Mouse (Mus musculus): ENCODE results near the gene Kcne1. TPM values are rescaled to one million over a fixed set of nuclear protein-coding genes. Genes with fewer than 3 reads are reported as not detected.

Kcne1 gene
- polyA plus RNA-seq, 2 experiments from 2014 or later = not detected

GRCm38 (mm10) chr16:92355982-92356381, 3.3 kb downstream of the Kcne1 start:
- ATAC-seq = no peak

- ATAC-seq = no peak
Observed at GRCm38 (mm10) chr16:92355366-92355765, 3.9 kb downstream of the Kcne1 start.

GRCm38 (mm10) chr16:92353897-92354296, 5.4 kb downstream of the Kcne1 start:
- no peak for ATAC-seq

GRCm38 (mm10) chr16:92353295-92353694, 6.0 kb downstream of the Kcne1 start:
- ATAC-seq = no peak

GRCm38 (mm10) chr16:92348941-92349340, 10.3 kb downstream of the Kcne1 start:
- ATAC-seq = no peak

DNA sequence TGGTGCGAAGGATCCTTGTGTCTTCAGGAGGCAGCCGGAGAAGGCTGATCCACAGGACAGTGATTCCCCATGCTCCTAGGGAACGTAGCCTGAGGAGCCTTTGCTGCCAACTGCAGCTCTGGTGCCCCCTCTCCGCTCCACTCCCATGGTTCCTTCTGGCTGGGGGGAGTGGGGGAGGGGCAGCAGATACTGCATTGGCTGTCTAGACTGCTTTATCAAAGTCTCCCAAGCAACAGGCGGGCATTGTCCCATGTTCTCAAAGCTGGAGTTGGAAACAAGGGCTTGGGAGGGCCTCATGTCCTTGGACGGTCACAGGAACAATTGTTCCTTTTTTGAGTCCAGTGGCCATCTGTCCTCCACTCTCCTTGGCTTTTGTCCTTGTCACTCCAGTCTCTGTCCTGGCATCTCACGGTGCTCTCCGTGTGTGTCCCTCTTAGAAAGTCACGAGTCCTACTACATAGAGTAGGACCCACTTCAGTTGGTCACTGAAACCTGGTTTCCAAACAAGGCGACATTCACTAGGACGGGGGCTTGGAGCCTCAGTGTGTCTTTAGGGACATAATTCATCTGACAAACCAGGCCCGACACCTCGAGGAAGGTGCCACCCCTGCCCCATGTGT, 12.9 kb downstream of the Kcne1 start:
- no peak for ATAC-seq

DNA sequence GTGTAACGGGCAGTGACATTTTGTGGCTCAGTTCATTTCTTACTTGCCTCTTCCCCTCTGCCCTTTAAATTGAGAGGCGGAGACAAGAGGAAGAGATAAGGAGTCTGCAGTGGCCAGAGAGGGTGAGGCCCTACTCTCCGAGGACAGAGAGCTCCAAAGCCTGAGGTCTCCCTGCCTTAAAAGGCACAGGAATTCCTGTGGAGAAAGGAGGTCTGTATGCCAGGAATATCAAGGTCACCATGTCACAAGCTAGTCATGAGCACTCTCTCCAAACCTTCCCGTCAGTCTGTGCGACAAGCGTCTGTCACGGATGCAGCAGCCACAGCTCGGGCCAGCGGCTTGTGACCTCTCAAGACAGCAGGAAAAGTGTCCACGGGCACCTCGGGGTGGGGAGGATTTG, 14.1 kb downstream of the Kcne1 start:
- no peak for ATAC-seq

DNA sequence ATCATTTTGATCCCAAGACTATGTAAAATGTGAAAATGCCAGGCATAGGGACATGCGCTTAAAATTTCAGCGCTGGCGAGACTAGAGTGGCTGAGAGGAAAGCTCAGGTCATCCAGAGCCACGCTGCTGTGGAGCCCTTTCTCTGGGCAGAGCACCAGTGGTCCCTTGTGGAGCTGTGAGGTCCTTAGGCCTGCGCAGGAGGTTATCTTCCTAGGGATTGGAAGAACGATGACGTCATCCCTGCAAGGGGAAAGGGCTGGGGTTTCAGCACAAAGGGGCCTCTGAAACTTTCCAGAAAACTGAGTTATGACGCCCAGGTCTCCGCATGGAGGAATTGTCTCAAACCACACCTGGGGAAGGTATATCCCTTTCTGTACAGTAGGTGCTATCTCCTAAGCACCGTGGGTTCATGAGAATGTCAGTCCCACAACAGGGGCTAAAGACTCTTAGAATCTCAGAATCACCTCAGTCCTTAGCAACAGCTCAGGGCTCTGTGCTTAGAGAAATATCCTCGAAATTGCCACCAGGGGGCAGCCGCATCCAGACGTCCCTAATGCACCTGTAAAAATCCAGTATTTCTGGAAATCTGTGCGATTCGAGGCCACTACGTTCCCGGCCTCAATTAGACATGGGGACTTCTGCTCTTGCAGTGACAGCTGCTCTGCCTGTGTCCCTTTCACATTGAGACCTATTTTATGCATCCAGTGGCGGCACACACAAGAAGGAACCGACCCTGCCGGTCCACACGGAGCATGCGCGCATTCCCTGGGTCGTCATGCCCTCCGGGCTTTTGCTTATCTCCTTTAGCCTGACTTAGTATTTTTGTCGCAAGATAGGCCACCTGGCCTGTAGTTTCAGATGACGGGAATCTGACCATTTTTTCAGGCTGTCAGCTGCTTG, 18.4 kb downstream of the Kcne1 start:
- ATAC-seq = no peak

DNA sequence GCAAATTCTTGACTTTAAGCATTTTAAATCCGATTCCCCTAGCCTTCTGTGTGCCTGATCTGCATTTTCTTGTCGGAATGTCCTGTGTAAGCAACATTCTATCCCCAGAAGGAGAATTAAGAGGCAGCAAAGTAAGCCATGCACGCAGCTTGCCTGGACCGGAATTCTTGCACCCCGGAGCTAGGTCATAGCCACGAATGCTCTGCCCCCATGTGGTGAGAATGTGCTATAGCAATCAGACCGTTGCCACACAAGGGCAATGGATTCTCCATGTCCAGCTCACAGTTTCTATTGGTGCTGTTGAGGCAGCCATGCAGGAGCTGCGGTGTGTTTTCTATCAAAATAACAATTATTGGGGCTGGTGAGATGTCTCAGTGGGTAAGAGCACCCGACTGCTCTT, 23.0 kb downstream of the Kcne1 start:
- ATAC-seq = no peak

GRCm38 (mm10) chr16:92334600-92334999, 24.7 kb downstream of the Kcne1 start:
- ATAC-seq = no peak

- ATAC-seq = no peak
Observed at GRCm38 (mm10) chr16:92330966-92331365, 28.3 kb downstream of the Kcne1 start.

DNA sequence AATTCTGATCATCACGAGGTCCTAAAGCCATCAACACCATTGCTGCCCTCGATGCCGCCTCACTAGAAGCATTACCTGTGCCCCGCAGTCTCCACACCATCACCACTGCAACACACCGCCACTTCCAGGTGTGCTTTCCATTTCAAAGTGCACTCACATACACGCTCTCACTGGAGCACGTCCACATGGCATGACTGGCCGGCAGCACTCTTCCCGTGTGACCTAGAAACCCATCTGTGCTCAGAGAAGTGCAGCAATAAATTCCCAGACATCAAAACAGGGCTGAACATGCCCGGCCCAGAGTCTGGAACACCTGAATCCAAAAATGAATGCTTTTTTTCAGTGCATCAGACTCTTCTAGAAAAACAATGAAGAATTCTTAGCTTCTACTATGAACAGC, 31.4 kb downstream of the Kcne1 start:
- no peak for ATAC-seq

DNA sequence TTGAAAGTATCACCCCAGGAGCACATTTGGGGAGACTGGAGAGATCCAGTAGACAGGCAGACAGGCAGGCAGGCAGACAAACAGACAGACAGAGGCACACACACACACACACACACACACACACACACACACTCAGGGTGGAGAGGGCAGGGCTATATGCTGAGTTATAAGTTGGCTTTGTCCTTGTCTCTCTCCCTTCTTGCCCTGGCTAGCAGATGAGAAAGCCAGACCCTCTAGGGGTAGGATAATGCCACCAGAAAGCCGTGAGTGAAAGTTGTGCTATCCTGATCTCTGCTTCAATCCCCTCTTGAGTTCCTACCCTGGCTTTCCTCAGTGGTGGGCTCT, 34.2 kb downstream of the Kcne1 start:
- no peak for ATAC-seq

DNA sequence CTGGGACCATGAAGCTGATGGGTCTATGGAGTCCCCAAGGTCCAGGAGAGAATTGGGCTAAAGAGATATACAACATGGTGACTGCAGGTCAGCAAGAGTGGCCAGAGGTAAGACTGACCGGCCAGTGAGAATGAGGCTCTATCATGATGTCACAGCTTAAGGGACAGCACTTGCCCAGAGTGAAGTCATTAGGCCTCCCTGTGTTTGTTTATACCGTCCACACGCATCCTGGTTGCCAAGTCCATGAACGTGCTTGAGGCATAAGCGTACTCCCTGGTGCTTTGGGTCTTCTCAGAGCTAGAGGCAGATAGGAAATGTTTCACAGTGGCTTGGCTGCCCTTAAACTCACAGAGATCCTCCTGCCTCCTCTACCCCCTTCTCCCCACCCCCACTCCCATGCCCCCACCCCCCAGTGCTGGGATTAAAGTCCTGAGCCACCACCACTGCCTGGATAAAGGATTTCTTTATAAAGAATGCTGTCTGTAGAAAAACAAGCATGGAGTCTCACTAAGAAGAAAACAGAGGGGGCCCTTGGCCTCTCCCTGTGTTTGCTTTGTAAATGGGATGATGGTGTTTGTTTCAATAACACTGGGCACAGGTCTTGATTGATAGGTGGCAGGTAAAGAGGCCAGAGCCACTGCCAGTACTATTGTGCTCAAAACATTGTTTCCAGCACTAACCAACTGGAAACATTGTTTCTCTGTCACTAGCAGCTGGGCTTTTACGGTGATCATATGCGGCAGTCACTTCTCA, 34.8 kb downstream of the Kcne1 start:
- ATAC-seq = no peak

- ATAC-seq = no peak
Observed at GRCm38 (mm10) chr16:92321341-92321740, 37.9 kb downstream of the Kcne1 start, which contains the start of gene Fam243. TSS of gene Fam243 (minus strand) at chr16:92321441.

- no peak for ATAC-seq
Observed at GRCm38 (mm10) chr16:92320361-92320760, 38.9 kb downstream of the Kcne1 start.

DNA sequence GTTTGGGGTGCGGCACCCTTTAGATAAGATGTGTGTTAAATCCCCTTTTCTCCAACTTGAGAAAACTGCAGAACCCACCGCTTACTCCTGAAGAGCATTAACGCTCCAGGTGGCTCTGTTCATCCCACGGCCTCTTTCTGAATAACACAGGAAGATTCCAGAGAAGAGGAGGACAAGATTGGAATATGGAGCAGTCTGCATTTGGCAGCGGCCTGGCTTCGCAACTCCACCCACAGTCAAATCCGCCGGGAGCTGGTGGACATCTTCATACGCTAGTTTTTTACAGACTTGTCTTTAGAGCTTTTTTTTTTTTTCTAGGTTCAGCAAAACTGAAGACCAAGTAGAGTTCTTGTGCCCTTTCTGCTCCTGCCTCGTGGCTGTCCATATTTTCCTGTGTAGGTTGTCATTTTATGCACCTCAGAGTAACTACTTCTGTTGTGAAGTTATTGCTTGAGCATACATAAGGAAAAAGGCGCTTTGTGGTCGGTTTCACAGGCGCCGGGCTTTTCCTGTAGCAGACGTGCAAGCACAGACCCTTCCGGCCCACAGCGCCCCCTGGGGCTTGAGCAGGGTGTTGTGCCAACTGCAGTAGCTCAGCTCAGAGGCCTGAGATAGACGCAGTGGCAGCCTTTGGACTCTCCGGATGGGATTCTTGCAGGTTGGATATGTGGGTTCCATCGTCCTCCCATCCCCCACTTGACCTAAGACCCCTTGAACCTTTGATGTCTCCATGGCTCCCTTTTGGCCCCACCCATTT, 39.7 kb downstream of the Kcne1 start:
- ATAC-seq = peak; percentile 56

GRCm38 (mm10) chr16:92316049-92316738, 43.1 kb downstream of the Kcne1 start:
- ATAC-seq = no peak

DNA sequence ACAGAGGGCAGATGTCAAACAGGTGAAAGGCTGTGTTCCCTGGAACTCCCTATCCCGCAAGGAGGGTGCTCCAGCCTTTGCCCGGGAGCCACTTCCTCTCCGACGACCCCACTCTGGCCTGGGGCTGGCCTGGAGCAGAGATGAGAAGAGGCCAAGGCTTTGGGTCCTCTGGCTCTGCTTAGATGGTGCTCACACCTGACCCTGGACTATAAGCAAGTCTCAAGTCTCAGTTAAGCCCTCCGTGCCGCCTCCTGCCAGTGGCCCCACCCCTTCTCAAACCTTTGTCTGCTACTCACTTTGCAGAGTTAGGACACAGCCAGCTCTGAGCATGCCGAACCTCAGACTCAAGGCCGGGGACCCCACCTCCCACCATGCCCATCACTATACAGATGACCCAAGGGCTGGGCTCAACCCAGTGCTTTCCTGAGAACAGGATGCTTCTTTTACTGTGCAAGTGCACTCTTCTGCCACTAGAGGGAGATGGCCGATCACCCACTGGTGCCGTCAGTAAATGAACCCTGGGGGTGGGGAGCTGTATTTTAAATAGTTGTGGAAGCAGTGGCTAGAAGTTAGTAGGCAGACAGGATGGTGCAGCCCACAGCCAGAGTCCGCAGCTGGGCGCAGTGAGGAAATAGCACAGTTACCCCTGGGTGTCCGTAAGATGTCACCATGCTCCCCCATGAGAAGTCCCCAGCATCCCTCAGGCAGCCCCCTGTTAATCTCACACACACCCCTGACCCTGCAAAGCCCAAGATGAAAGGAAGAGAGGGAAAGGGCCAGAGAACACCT, 45.1 kb downstream of the Kcne1 start:
- ATAC-seq = peak; percentile 90

GRCm38 (mm10) chr16:92309126-92309525, 50.1 kb downstream of the Kcne1 start:
- ATAC-seq = no peak

DNA sequence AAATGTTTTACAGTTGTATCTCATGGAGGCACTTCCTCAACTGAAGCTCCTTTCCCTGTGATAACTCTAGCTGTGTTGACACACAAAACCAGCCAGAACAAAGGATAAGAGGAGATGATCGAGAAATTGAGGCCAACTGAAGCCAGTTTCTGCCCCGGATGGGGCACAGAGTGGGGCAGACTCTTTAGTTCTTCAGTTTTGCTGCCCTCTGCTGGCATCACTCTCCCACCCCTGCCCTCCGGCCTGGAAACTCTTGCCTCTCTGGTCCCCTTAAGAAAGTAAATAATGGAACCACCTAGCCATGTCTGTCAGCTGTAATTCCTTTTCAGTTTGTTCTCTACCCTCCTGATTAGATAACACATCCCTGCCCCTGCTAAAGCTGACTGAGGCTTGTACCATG, 51.3 kb downstream of the Kcne1 start:
- no peak for ATAC-seq
